Mouse (Mus musculus) CH12.LX (cell line): Measurements from ENCODE around the gene Il12rb1. TPM values are rescaled to one million over a fixed set of nuclear protein-coding genes. Genes with fewer than 3 reads are reported as not detected.

ENCODE experiments used
- DNase-seq: peaks from one replicate; pipeline ENCODE4 v3.0.0-alpha.2; 2013; ENCODE audit errors: extremely low read depth
- H3K27ac ChIP-seq: 2 replicates; pipeline ENCODE4 v1.5.1; 2012; ENCODE audit warnings: low read depth, mild to moderate bottlenecking, control low read depth, moderate library complexity; ENCODE audit not compliant: insufficient read depth
- H3K27me3 ChIP-seq: replicated peaks from 2 replicates; pipeline ENCODE3; 2012; ENCODE audit warnings: inconsistent platforms
- H3K36me3 ChIP-seq, 2 experiments: replicated peaks in 1 of 2; 2 replicates each; pipeline versions ENCODE3 to v1.6.1; 2012; ENCODE audit warnings: inconsistent platforms in 1 of 2, low read length in 1 of 2, mild to moderate bottlenecking in 1 of 2, mixed read lengths in 1 of 2, moderate library complexity in 1 of 2; ENCODE audit not compliant: control insufficient read depth in 1 of 2, insufficient read depth in 1 of 2
- H3K4me1 ChIP-seq, 2 experiments: 2 replicates each; pipeline ENCODE4 v1.6.1; 2012; ENCODE audit warnings: inconsistent platforms in 1 of 2, moderate library complexity in 1 of 2; ENCODE audit not compliant: insufficient read depth in 2 of 2, control insufficient read depth in 1 of 2
- H3K4me2 ChIP-seq: 2 replicates; pipeline ENCODE4 v1.6.1; 2012; ENCODE audit warnings: low read depth, mild to moderate bottlenecking, control low read depth; ENCODE audit not compliant: poor library complexity, insufficient read depth, severe bottlenecking
- H3K4me3 ChIP-seq, 3 experiments: fragments of 150-350 bp in 1 of 3; sonication (generic) in 1 of 3; replicated peaks in 1 of 3; 2 replicates each; pipeline versions ENCODE3 to v1.5.1; 2011 to 2012; ENCODE audit warnings: low read depth in 2 of 3, low read length in 2 of 3, mild to moderate bottlenecking in 2 of 3, moderate library complexity in 2 of 3, control low read depth in 1 of 3, improper control_type of control experiment in 1 of 3, inconsistent platforms in 1 of 3, mixed read lengths in 1 of 3; ENCODE audit not compliant: poor library complexity in 1 of 3
- H3K79me2 ChIP-seq: replicated peaks from 2 replicates; pipeline ENCODE4 v1.6.1; 2012; ENCODE audit warnings: mild to moderate bottlenecking, moderate library complexity; ENCODE audit not compliant: control insufficient read depth, poor library complexity, insufficient read depth, severe bottlenecking; ENCODE audit errors: extremely low read depth
- H3K9ac ChIP-seq: 2 replicates; pipeline ENCODE4 v1.6.1; 2012; ENCODE audit warnings: low read depth, mild to moderate bottlenecking, control low read depth, moderate library complexity; ENCODE audit not compliant: insufficient read depth
- H3K9me3 ChIP-seq: replicated peaks from 2 replicates; pipeline ENCODE3; 2012; ENCODE audit warnings: low read length, inconsistent platforms, mixed read lengths
- ELF1 ChIP-seq: IDR thresholded peaks from 2 replicates; pipeline ENCODE4 v1.6.1; 2014; ENCODE audit warnings: low read depth, mild to moderate bottlenecking, inconsistent platforms, low read length, improper control_type of control experiment
- HCFC1 ChIP-seq: IDR thresholded peaks from 2 replicates; pipeline ENCODE4 v1.6.1; 2012; ENCODE audit warnings: low read depth, mild to moderate bottlenecking, inconsistent platforms, low read length, improper control_type of control experiment
- JUND ChIP-seq: conservative IDR thresholded peaks from 2 replicates; pipeline ENCODE4 v1.6.1; 2011; ENCODE audit warnings: low read depth, low read length, improper control_type of control experiment
- MAFK ChIP-seq: IDR thresholded peaks from 2 replicates; pipeline ENCODE4 v1.6.1; 2011; ENCODE audit warnings: low read length, improper control_type of control experiment; ENCODE audit not compliant: insufficient replicate concordance
- MAX ChIP-seq: IDR thresholded peaks from 2 replicates; pipeline ENCODE4 v1.6.1; 2011; ENCODE audit warnings: low read length, improper control_type of control experiment
- MAZ ChIP-seq: IDR thresholded peaks from 2 replicates; pipeline ENCODE4 v1.6.1; 2012; ENCODE audit warnings: low read depth, mild to moderate bottlenecking, inconsistent platforms, low read length, improper control_type of control experiment, moderate library complexity
- MXI1 ChIP-seq: IDR thresholded peaks from 2 replicates; pipeline ENCODE4 v1.6.1; 2011; ENCODE audit warnings: mild to moderate bottlenecking, low read depth, low read length, improper control_type of control experiment
- NELFE ChIP-seq: IDR thresholded peaks from 2 replicates; pipeline ENCODE4 v1.6.1; 2011; ENCODE audit warnings: low read depth, low read length, improper control_type of control experiment
- NRF1 ChIP-seq: IDR thresholded peaks from 2 replicates; pipeline ENCODE4 v1.6.1; 2014; ENCODE audit warnings: low read depth, mild to moderate bottlenecking, inconsistent platforms, low read length, improper control_type of control experiment, moderate library complexity
- POLR2A ChIP-seq: IDR thresholded peaks from 2 replicates; pipeline ENCODE4 v1.6.1; 2011; ENCODE audit warnings: low read depth, mild to moderate bottlenecking, improper control_type of control experiment, low read length
- POLR2AphosphoS2 ChIP-seq: IDR thresholded peaks from 2 replicates; pipeline ENCODE4 v1.6.1; 2011; ENCODE audit warnings: low read depth, low read length, improper control_type of control experiment
- SIN3A ChIP-seq: IDR thresholded peaks from 2 replicates; pipeline ENCODE4 v1.6.1; 2012; ENCODE audit warnings: low read length, improper control_type of control experiment, inconsistent platforms
- TBP ChIP-seq: conservative IDR thresholded peaks from 2 replicates; pipeline ENCODE4 v1.6.1; 2011; ENCODE audit warnings: low read depth, low read length, improper control_type of control experiment
- TCF12 ChIP-seq: IDR thresholded peaks from 2 replicates; pipeline ENCODE4 v1.6.1; 2014; ENCODE audit warnings: low read depth, mild to moderate bottlenecking, inconsistent platforms, low read length, improper control_type of control experiment
- UBTF ChIP-seq: IDR thresholded peaks from 2 replicates; pipeline ENCODE4 v1.6.1; 2012; ENCODE audit warnings: low read depth, mild to moderate bottlenecking, inconsistent platforms, low read length, improper control_type of control experiment, moderate library complexity
- ZMIZ1 ChIP-seq: IDR thresholded peaks from 2 replicates; pipeline ENCODE4 v1.6.1; 2012; ENCODE audit warnings: low read depth, mild to moderate bottlenecking, inconsistent platforms, low read length, improper control_type of control experiment
- dilution Hi-C: fragments of 300-500 bp; cut with MboI; formaldehyde crosslinking; loops from 2 replicates; pipeline ENCODE4 v1.14.3; 2020; ENCODE audit warnings: low sequenced_read_pairs; ENCODE audit not compliant: extremely low pct_unique_long_range_greater_than_20kb, extremely low pct_ligation_motif_present
- in situ Hi-C: fragments of 300-500 bp; cut with MboI; formaldehyde crosslinking; loops from 3 replicates; pipeline ENCODE4 v1.14.3; 2019; ENCODE audit warnings: low sequenced_read_pairs, low pct_ligation_motif_present, low pct_unique_long_range_greater_than_20kb, mixed read lengths
- polyA plus RNA-seq: library from polyadenylated mRNA; unstranded; fragments of >175 nt; gene quantifications from 2 replicates; pipeline ENCODE4 v1.2.1, GENCODE M21; 2012; ENCODE audit warnings: low read depth; ENCODE audit not compliant: insufficient read length
- total RNA-seq, 2 experiments: library from RNA; depleted of rRNA; stranded (reverse); fragments of 300-350 nt in 1 of 2; fragments of >200 nt in 1 of 2; gene quantifications; 2 replicates each; pipeline ENCODE4 v1.2.3; 2012 to 2014

Gene Il12rb1
- total and polyA plus RNA-seq, 3 experiments: 4.5 to 23.2 (median 12.5) TPM

DNA sequence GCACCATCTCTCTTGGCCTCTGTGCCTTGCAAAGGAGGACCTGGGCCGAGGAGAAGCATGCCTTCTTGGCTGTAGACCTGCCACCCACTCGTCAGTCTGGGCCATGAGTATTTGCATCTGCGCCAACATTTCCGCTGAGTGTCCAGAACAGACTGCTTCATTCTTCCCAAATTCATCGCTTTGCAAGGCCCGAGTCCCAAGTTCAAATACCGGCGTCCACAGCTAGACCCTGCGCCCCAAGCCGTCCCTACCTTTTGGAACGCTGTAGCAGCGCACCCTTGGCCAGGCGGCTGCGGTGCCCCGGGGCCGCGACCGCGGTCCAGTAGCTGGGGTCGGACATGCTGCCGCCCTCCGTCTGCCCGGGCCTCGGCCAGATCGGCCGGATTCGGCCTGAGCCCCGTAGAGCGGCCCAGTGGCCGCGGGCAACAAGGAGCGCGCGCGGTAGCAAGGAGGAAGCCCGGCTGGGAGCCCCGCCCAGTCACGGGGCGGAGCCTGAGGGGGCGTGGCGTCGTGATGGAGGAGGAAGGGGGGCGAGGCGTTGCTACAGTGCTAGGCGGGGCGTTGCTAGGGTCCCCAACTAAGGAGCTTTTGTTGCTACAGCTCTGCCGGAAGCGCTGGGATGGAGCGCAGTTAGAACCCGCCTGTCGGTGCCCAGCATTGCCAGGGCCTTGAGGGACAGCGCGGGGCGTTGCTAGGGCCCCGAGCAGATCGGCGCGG is 16.1 kb upstream of the Il12rb1 start:
- peaks cover 28 to 36% of the 10 kb centered on the region in 2 experiments for H3K36me3 ChIP-seq
- peaks cover 36% of the 10 kb centered on the region for H3K27me3 ChIP-seq
- in situ Hi-C loops: no loop called here
- peak overlapping the region; percentile 36 for H3K27ac ChIP-seq
- peak overlapping the region; percentile 53 for H3K4me2 ChIP-seq
- dilution Hi-C loops: no loop called here
- no peaks in the 10 kb centered on the region for H3K9me3 ChIP-seq
- DNase-seq: peak; percentile 95
- peaks cover 4% of the 10 kb centered on the region; the same call in 1 of the 2 replicates for H3K79me2 ChIP-seq
- peaks cover 19 to 33% of the 10 kb centered on the region in 2 experiments for H3K4me1 ChIP-seq
- TF ChIP-seq MAFK (no peak), MXI1 (peak; percentile 84; the same call in 1 of the 2 replicates), TBP (0 out of 2 replicates have a peak, but pooled peaks have one; percentile 24), JUND (no peak), HCFC1 (peak; percentile 62), TCF12 (peak; percentile 63; the same call in 1 of the 2 replicates), MAX (peak; percentile 40; the same call in 1 of the 2 replicates), NELFE (peak; percentile 79), MAZ (0 out of 2 replicates have a peak, but pooled peaks have one; percentile 37), UBTF (no peak), ELF1 (peak; percentile 82), SIN3A (peak; percentile 76), POLR2A (peak; percentile 86), POLR2AphosphoS2 (peak; percentile 68; the same call in 1 of the 2 replicates), ZMIZ1 (peak; percentile 82), NRF1 (peak; percentile 35; the same call in 1 of the 2 replicates)
- peak overlapping the region; percentile 92 for H3K9ac ChIP-seq
- H3K4me3 ChIP-seq: peak overlapping the region; percentile 81 to 87 (median 82)

DNA sequence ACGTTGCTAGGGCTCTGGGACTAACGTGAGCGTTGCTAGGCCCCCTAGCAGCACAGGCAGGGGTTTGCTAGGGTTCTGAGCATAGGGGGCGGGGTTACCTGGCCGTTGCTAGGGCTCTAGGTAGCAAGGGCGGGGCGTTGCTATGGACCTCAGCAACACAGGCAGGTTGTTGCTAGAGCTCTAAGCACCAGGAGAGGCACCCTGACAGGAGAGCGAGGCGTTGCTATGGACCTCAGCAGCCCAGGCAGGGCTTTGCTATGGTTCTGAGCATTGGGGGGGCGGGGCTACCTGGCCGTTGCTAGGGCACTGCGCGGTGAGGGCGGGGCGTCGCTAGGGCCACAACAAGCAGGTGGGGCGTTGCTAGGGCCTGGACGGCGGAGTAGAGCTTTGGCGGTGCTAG is 15.5 kb upstream of the Il12rb1 start:
- H3K4me2 ChIP-seq: peak overlapping the region; percentile 53; the same call in 1 of the 2 replicates
- peak; percentile 66 for DNase-seq
- peaks cover 23 to 31% of the 10 kb centered on the region in 2 experiments for H3K36me3 ChIP-seq
- H3K4me3 ChIP-seq: peak overlapping the region; percentile 13 to 81 (median 58)
- H3K4me1 ChIP-seq: peaks cover 19 to 36% of the 10 kb centered on the region in 2 experiments
- peaks cover 4% of the 10 kb centered on the region; the same call in 1 of the 2 replicates for H3K79me2 ChIP-seq
- H3K9me3 ChIP-seq: no peaks in the 10 kb centered on the region
- TF ChIP-seq NRF1: no peak
- TF ChIP-seq MAZ: 0 out of 2 replicates have a peak, but pooled peaks have one; percentile 5
- dilution Hi-C loops: no loop called here
- no peak overlapping the region for H3K9ac ChIP-seq
- H3K27me3 ChIP-seq: peaks cover 36% of the 10 kb centered on the region
- H3K27ac ChIP-seq: peak overlapping the region; percentile 14; the same call in 1 of the 2 replicates
- in situ Hi-C loops: no loop called here
